In the genomic region with DNA sequence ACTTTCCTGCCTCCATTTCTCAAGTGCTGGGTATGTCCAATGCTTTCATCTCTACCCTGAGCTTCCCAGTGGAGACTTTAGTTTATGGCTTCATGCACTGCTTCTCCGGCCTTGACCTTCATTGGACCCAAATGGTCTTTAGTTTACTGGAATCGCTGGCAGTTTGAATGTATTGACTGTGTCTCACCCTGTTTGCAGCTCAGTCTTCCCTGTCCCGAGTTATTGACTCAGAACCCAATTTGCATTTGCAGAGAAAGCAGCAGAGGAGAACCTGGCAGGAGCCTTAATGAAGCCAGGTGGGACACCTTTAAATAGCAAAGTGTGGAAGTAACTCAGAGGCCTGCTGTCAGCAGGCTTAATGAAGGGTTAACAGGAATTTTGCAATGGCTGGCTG, we compare ENCODE assay signal across 20 mouse cellular contexts. TPM values are rescaled to one million over a fixed set of nuclear protein-coding genes. Genes with fewer than 3 reads are reported as not detected.
A peak's percentile ranks its signal among the peaks of the same experiment; 100 is the strongest.
DNase-seq lines count a peak whose midpoint lies in the region; ATAC-seq and TF ChIP-seq lines count a peak whose summit lies in the region.
"Had no signal": no experiment of that assay in that cellular context is flagged by ENCODE, and none has a peak within 500 bp of the region (broad histone marks: within the 10 kb centered on the region; RNA-seq: fewer than 3 reads in every experiment).

No protein-coding gene starts in this region.

- no peaks in the 10 kb centered on the region for H3K36me3 ChIP-seq in hindbrain, embryonic 14.5 days (replicated peaks; ENCODE audit: control insufficient read depth, insufficient read depth)
- H3K36me3 ChIP-seq in hindbrain, embryonic 11.5 days (ENCODE audit: control insufficient read depth, insufficient read depth, low read length): no peaks in the 10 kb centered on the region
- H3K36me3 ChIP-seq in kidney, embryonic 16.5 days (ENCODE audit: insufficient read depth, low read length): no peaks in the 10 kb centered on the region
- H3K36me3 ChIP-seq in limb, embryonic 10.5 days: no peaks in the 10 kb centered on the region
- H3K36me3 ChIP-seq: embryonic facial prominence, embryonic 15.5 days had no signal

- TF ChIP-seq CTCF in Patski (IDR thresholded peaks at IDR 0.05): no peak

- 56% methylated on average over 3 of the region's 3 CpGs for WGBS in hindbrain, embryonic 14.5 days
- WGBS in hindbrain, embryonic 11.5 days: 45% methylated on average over 3 of the region's 3 CpGs
- 13% methylated on average over 3 of the region's 3 CpGs for whole genome bisulfite sequencing in kidney, embryonic 16.5 days
- WGBS in limb, embryonic 10.5 days: 53% methylated on average over 3 of the region's 3 CpGs

- CTCF ChIA-PET in Patski (lab: Charles Lee): no interaction called here

- H3K9me3 ChIP-seq in hindbrain, embryonic 14.5 days (ENCODE audit: control insufficient read depth, low read length): no peaks in the 10 kb centered on the region
- H3K9me3 ChIP-seq in hindbrain, embryonic 11.5 days (ENCODE audit: control insufficient read depth, low read length): no peaks in the 10 kb centered on the region
- H3K9me3 ChIP-seq in kidney, embryonic 16.5 days (ENCODE audit: low read length): no peaks in the 10 kb centered on the region
- H3K9me3 ChIP-seq in limb, embryonic 10.5 days (replicated peaks): no peaks in the 10 kb centered on the region
- H3K9me3 ChIP-seq: embryonic facial prominence, embryonic 15.5 days had no signal

- no peaks in the 10 kb centered on the region for H3K4me1 ChIP-seq in hindbrain, embryonic 14.5 days (replicated peaks; ENCODE audit: control insufficient read depth, insufficient read depth, low read length)
- no peaks in the 10 kb centered on the region for H3K4me1 ChIP-seq in hindbrain, embryonic 11.5 days (replicated peaks; ENCODE audit: control insufficient read depth, insufficient read depth, low read length)
- peaks cover 21% of the 10 kb centered on the region for H3K4me1 ChIP-seq in kidney, embryonic 16.5 days (ENCODE audit: insufficient read depth, low read length)
- H3K4me1 ChIP-seq in limb, embryonic 10.5 days: peaks cover 47% of the 10 kb centered on the region
- H3K4me1 ChIP-seq: embryonic facial prominence, embryonic 15.5 days had no signal

- H3K27ac ChIP-seq in hindbrain, embryonic 14.5 days: no peak overlapping the region
- no peak overlapping the region for H3K27ac ChIP-seq in hindbrain, embryonic 11.5 days (ENCODE audit: low read depth, low read length)
- peak overlapping the region; percentile 81 for H3K27ac ChIP-seq in kidney, embryonic 16.5 days (ENCODE audit: low read length)
- peak overlapping the region; percentile 76 for H3K27ac ChIP-seq in limb, embryonic 10.5 days
- H3K27ac ChIP-seq: embryonic facial prominence, embryonic 15.5 days; gastrocnemius, adult 2 months; macrophage had no signal

- no peak overlapping the region for H3K9ac ChIP-seq in hindbrain, embryonic 14.5 days
- H3K9ac ChIP-seq in hindbrain, embryonic 11.5 days (ENCODE audit: low read depth, low read length): no peak overlapping the region
- no peak overlapping the region for H3K9ac ChIP-seq in kidney, embryonic 16.5 days (replicated peaks; ENCODE audit: low read length)
- H3K9ac ChIP-seq: embryonic facial prominence, embryonic 15.5 days; liver, postnatal 0 days had no signal

- no peak overlapping the region for H3K4me2 ChIP-seq in hindbrain, embryonic 14.5 days (replicated peaks)
- no peak overlapping the region for H3K4me2 ChIP-seq in hindbrain, embryonic 11.5 days (replicated peaks; ENCODE audit: low read depth, low read length)
- H3K4me2 ChIP-seq in kidney, embryonic 16.5 days (replicated peaks; ENCODE audit: low read depth, low read length): no peak overlapping the region
- H3K4me2 ChIP-seq: embryonic facial prominence, embryonic 15.5 days; heart, embryonic 11.5 days; liver, embryonic 11.5 days; midbrain, embryonic 11.5 days had no signal

- DNase-seq in hindbrain, embryonic 14.5 days (ENCODE audit: low spot score): no peak
- DNase-seq in hindbrain, embryonic 11.5 days (ENCODE audit: low spot score): no peak
- DNase-seq in kidney, adult 11 months: no peak
- no peak for DNase-seq in Patski (ENCODE audit: low read depth, low spot score)
- DNase-seq in limb, embryonic 10.5 days (ENCODE audit: low spot score): peak; percentile 47
- DNase-seq in spleen, postnatal 4 days (ENCODE audit: low spot score in 2 of 2): no peak
- DNase-seq in left cerebral cortex, adult 9 months (ENCODE audit: low spot score in 2 of 2): no peak
- DNase-seq: cerebellum, adult 2 months; cerebellum, postnatal 25 days; gastrocnemius, adult 2 months; liver, postnatal 0 days; thymus, adult 18-20 months; thymus, postnatal 4 days had no signal

- ATAC-seq in hindbrain, embryonic 14.5 days (ENCODE audit: low FRiP score): 0 out of 2 replicates have a peak, but pooled peaks have one; percentile 14
- no peak for ATAC-seq in hindbrain, embryonic 11.5 days (ENCODE audit: low FRiP score)
- ATAC-seq in kidney, embryonic 16.5 days (ENCODE audit: low FRiP score, low TSS enrichment): peak; percentile 81
- peak; percentile 34 for ATAC-seq in Patski
- ATAC-seq: liver, postnatal 0 days had no signal

- in situ Hi-C loops in Patski (cut with MboI; ENCODE audit: low pct_unique_long_range_greater_than_20kb): no loop called here

- no peak overlapping the region for H3K4me3 ChIP-seq in hindbrain, embryonic 14.5 days (replicated peaks; ENCODE audit: low read length)
- H3K4me3 ChIP-seq in hindbrain, embryonic 11.5 days (ENCODE audit: low read depth, low read length): no peak overlapping the region
- no peak overlapping the region for H3K4me3 ChIP-seq in kidney, embryonic 16.5 days (ENCODE audit: low read length)
- H3K4me3 ChIP-seq in limb, embryonic 10.5 days: no peak overlapping the region
- H3K4me3 ChIP-seq: embryonic facial prominence, embryonic 15.5 days; gastrocnemius, adult 2 months had no signal

- H3K27me3 ChIP-seq in hindbrain, embryonic 14.5 days (ENCODE audit: control insufficient read depth, insufficient read depth, low read length): no peaks in the 10 kb centered on the region
- H3K27me3 ChIP-seq in hindbrain, embryonic 11.5 days (ENCODE audit: control insufficient read depth, insufficient read depth, low read length): no peaks in the 10 kb centered on the region
- no peaks in the 10 kb centered on the region for H3K27me3 ChIP-seq in kidney, embryonic 16.5 days (ENCODE audit: insufficient read depth, low read length)
- H3K27me3 ChIP-seq in Patski: no peaks in the 10 kb centered on the region
- H3K27me3 ChIP-seq in limb, embryonic 10.5 days (ENCODE audit: low read depth, poor library complexity, severe bottlenecking): no peaks in the 10 kb centered on the region
- H3K27me3 ChIP-seq: embryonic facial prominence, embryonic 15.5 days had no signal

- POLR2A ChIA-PET in Patski (lab: Charles Lee): no interaction called here

RNA-seq across cellular contexts. Expression of a gene that starts 37.2 kb away (rescaled TPM):
- 0.28 TPM in 1 of 2 replicates, not detected in the other for polyA plus RNA-seq in hindbrain, embryonic 14.5 days (2014; fragmentation: Nextera tagmentation; extraction: Ambion mirVana)
- polyA plus RNA-seq in hindbrain, embryonic 11.5 days (2014; fragmentation: Nextera tagmentation; extraction: Ambion mirVana): 0.15 TPM in 1 of 2 replicates, not detected in the other
- 0.32 and 0.39 TPM in 2 replicates for polyA plus RNA-seq in kidney, embryonic 16.5 days (2015; fragmentation: Nextera tagmentation; extraction: Ambion mirVana)
- not detected for polyA plus RNA-seq in Patski (2021)
- polyA plus RNA-seq in limb, embryonic 10.5 days (2016; fragmentation: Nextera tagmentation; extraction: Ambion mirVana): 0.09 and 0.10 TPM in 2 replicates
- polyA plus RNA-seq: cerebellum, adult 2 months; heart, postnatal 0 days had no signal

Comparison
In these comparisons a context has a peak if more than half of its experiments do, and no peak if none do; other contexts are left out.
1. H3K27ac ChIP-seq: peak in kidney, embryonic 16.5 days (single experiment) and limb, embryonic 10.5 days (single experiment); none in hindbrain, embryonic 14.5 days (single experiment) and hindbrain, embryonic 11.5 days (single experiment).